Mouse (Mus musculus) CH12.LX (cell line): Measurements from ENCODE around the gene Rom1. TPM values are rescaled to one million over a fixed set of nuclear protein-coding genes. Genes with fewer than 3 reads are reported as not detected.

ENCODE experiments used
- DNase-seq: peaks from one replicate; pipeline ENCODE4 v3.0.0-alpha.2; 2013; ENCODE audit errors: extremely low read depth
- H3K27ac ChIP-seq: 2 replicates; pipeline ENCODE4 v1.5.1; 2012; ENCODE audit warnings: low read depth, mild to moderate bottlenecking, control low read depth, moderate library complexity; ENCODE audit not compliant: insufficient read depth
- H3K27me3 ChIP-seq: replicated peaks from 2 replicates; pipeline ENCODE3; 2012; ENCODE audit warnings: inconsistent platforms
- H3K36me3 ChIP-seq, 2 experiments: replicated peaks in 1 of 2; 2 replicates each; pipeline versions ENCODE3 to v1.6.1; 2012; ENCODE audit warnings: inconsistent platforms in 1 of 2, low read length in 1 of 2, mild to moderate bottlenecking in 1 of 2, mixed read lengths in 1 of 2, moderate library complexity in 1 of 2; ENCODE audit not compliant: control insufficient read depth in 1 of 2, insufficient read depth in 1 of 2
- H3K4me1 ChIP-seq, 2 experiments: 2 replicates each; pipeline ENCODE4 v1.6.1; 2012; ENCODE audit warnings: inconsistent platforms in 1 of 2, moderate library complexity in 1 of 2; ENCODE audit not compliant: insufficient read depth in 2 of 2, control insufficient read depth in 1 of 2
- H3K4me2 ChIP-seq: 2 replicates; pipeline ENCODE4 v1.6.1; 2012; ENCODE audit warnings: low read depth, mild to moderate bottlenecking, control low read depth; ENCODE audit not compliant: poor library complexity, insufficient read depth, severe bottlenecking
- H3K4me3 ChIP-seq, 3 experiments: fragments of 150-350 bp in 1 of 3; sonication (generic) in 1 of 3; replicated peaks in 1 of 3; 2 replicates each; pipeline versions ENCODE3 to v1.5.1; 2011 to 2012; ENCODE audit warnings: low read depth in 2 of 3, low read length in 2 of 3, mild to moderate bottlenecking in 2 of 3, moderate library complexity in 2 of 3, control low read depth in 1 of 3, improper control_type of control experiment in 1 of 3, inconsistent platforms in 1 of 3, mixed read lengths in 1 of 3; ENCODE audit not compliant: poor library complexity in 1 of 3
- H3K79me2 ChIP-seq: replicated peaks from 2 replicates; pipeline ENCODE4 v1.6.1; 2012; ENCODE audit warnings: mild to moderate bottlenecking, moderate library complexity; ENCODE audit not compliant: control insufficient read depth, poor library complexity, insufficient read depth, severe bottlenecking; ENCODE audit errors: extremely low read depth
- H3K9ac ChIP-seq: 2 replicates; pipeline ENCODE4 v1.6.1; 2012; ENCODE audit warnings: low read depth, mild to moderate bottlenecking, control low read depth, moderate library complexity; ENCODE audit not compliant: insufficient read depth
- H3K9me3 ChIP-seq: replicated peaks from 2 replicates; pipeline ENCODE3; 2012; ENCODE audit warnings: low read length, inconsistent platforms, mixed read lengths
- BHLHE40 ChIP-seq: IDR thresholded peaks from 2 replicates; pipeline ENCODE4 v1.6.1; 2011; ENCODE audit warnings: mild to moderate bottlenecking, low read depth, low read length, improper control_type of control experiment
- CHD1 ChIP-seq: IDR thresholded peaks from 2 replicates; pipeline ENCODE4 v1.6.1; 2012; ENCODE audit warnings: low read depth, low read length, improper control_type of control experiment, inconsistent platforms
- CHD2 ChIP-seq: IDR thresholded peaks from 2 replicates; pipeline ENCODE4 v1.6.1; 2011; ENCODE audit warnings: low read length, improper control_type of control experiment
- CTCF ChIP-seq, 2 experiments: IDR thresholded peaks in 1 of 2; conservative IDR thresholded peaks in 1 of 2; 2 replicates each; pipeline ENCODE4 v1.5.1; 2011 to 2012; ENCODE audit warnings: low read depth in 2 of 2, low read length in 2 of 2, improper control_type of control experiment in 1 of 2, inconsistent platforms in 1 of 2, mild to moderate bottlenecking in 1 of 2, moderate library complexity in 1 of 2
- E2F4 ChIP-seq: IDR thresholded peaks from 2 replicates; pipeline ENCODE4 v1.6.1; 2011; ENCODE audit warnings: low read depth, low read length, improper control_type of control experiment; ENCODE audit not compliant: insufficient replicate concordance
- ELF1 ChIP-seq: IDR thresholded peaks from 2 replicates; pipeline ENCODE4 v1.6.1; 2014; ENCODE audit warnings: low read depth, mild to moderate bottlenecking, inconsistent platforms, low read length, improper control_type of control experiment
- EP300 ChIP-seq: IDR thresholded peaks from 2 replicates; pipeline ENCODE4 v1.6.1; 2011; ENCODE audit warnings: low read length, improper control_type of control experiment
- ETS1 ChIP-seq: conservative IDR thresholded peaks from 2 replicates; pipeline ENCODE4 v1.6.1; 2012; ENCODE audit warnings: low read depth, mild to moderate bottlenecking, inconsistent platforms, low read length, improper control_type of control experiment, moderate library complexity
- GABPA ChIP-seq: IDR thresholded peaks from 2 replicates; pipeline ENCODE4 v1.6.1; 2012; ENCODE audit warnings: low read depth, low read length, improper control_type of control experiment, inconsistent platforms; ENCODE audit not compliant: insufficient replicate concordance
- HCFC1 ChIP-seq: IDR thresholded peaks from 2 replicates; pipeline ENCODE4 v1.6.1; 2012; ENCODE audit warnings: low read depth, mild to moderate bottlenecking, inconsistent platforms, low read length, improper control_type of control experiment
- IRF4 ChIP-seq: IDR thresholded peaks from 2 replicates; pipeline ENCODE4 v1.6.1; 2014; ENCODE audit warnings: low read depth, mild to moderate bottlenecking, inconsistent platforms, low read length, improper control_type of control experiment
- JUN ChIP-seq: IDR thresholded peaks from 2 replicates; pipeline ENCODE4 v1.6.1; 2011; ENCODE audit warnings: low read depth, mild to moderate bottlenecking, low read length, improper control_type of control experiment, moderate library complexity; ENCODE audit not compliant: insufficient read depth
- JUND ChIP-seq: conservative IDR thresholded peaks from 2 replicates; pipeline ENCODE4 v1.6.1; 2011; ENCODE audit warnings: low read depth, low read length, improper control_type of control experiment
- KAT2A ChIP-seq: IDR thresholded peaks from 2 replicates; pipeline ENCODE4 v1.6.1; 2012; ENCODE audit warnings: low read length, improper control_type of control experiment, inconsistent platforms; ENCODE audit not compliant: insufficient replicate concordance
- MAFK ChIP-seq: IDR thresholded peaks from 2 replicates; pipeline ENCODE4 v1.6.1; 2011; ENCODE audit warnings: low read length, improper control_type of control experiment; ENCODE audit not compliant: insufficient replicate concordance
- MAX ChIP-seq: IDR thresholded peaks from 2 replicates; pipeline ENCODE4 v1.6.1; 2011; ENCODE audit warnings: low read length, improper control_type of control experiment
- MAZ ChIP-seq: IDR thresholded peaks from 2 replicates; pipeline ENCODE4 v1.6.1; 2012; ENCODE audit warnings: low read depth, mild to moderate bottlenecking, inconsistent platforms, low read length, improper control_type of control experiment, moderate library complexity
- MEF2A ChIP-seq: IDR thresholded peaks from 2 replicates; pipeline ENCODE4 v1.6.1; 2014; ENCODE audit warnings: low read depth, mild to moderate bottlenecking, inconsistent platforms, low read length, improper control_type of control experiment, borderline replicate concordance
- MXI1 ChIP-seq: IDR thresholded peaks from 2 replicates; pipeline ENCODE4 v1.6.1; 2011; ENCODE audit warnings: mild to moderate bottlenecking, low read depth, low read length, improper control_type of control experiment
- MYC ChIP-seq: IDR thresholded peaks from 2 replicates; pipeline ENCODE4 v1.6.1; 2011; ENCODE audit warnings: low read depth, mild to moderate bottlenecking, improper control_type of control experiment, low read length
- NELFE ChIP-seq: IDR thresholded peaks from 2 replicates; pipeline ENCODE4 v1.6.1; 2011; ENCODE audit warnings: low read depth, low read length, improper control_type of control experiment
- NRF1 ChIP-seq: IDR thresholded peaks from 2 replicates; pipeline ENCODE4 v1.6.1; 2014; ENCODE audit warnings: low read depth, mild to moderate bottlenecking, inconsistent platforms, low read length, improper control_type of control experiment, moderate library complexity
- PAX5 ChIP-seq: IDR thresholded peaks from 2 replicates; pipeline ENCODE4 v1.6.1; 2012; ENCODE audit warnings: low read length, inconsistent platforms, mixed read lengths
- POLR2A ChIP-seq: IDR thresholded peaks from 2 replicates; pipeline ENCODE4 v1.6.1; 2011; ENCODE audit warnings: low read depth, mild to moderate bottlenecking, improper control_type of control experiment, low read length
- POLR2AphosphoS2 ChIP-seq: IDR thresholded peaks from 2 replicates; pipeline ENCODE4 v1.6.1; 2011; ENCODE audit warnings: low read depth, low read length, improper control_type of control experiment
- RAD21 ChIP-seq: IDR thresholded peaks from 2 replicates; pipeline ENCODE4 v1.6.1; 2011; ENCODE audit warnings: low read depth, mild to moderate bottlenecking, low read length, improper control_type of control experiment, moderate library complexity
- RCOR1 ChIP-seq: conservative IDR thresholded peaks from 2 replicates; pipeline ENCODE4 v1.6.1; 2012; ENCODE audit warnings: low read depth, mild to moderate bottlenecking, inconsistent platforms, low read length, improper control_type of control experiment
- SIN3A ChIP-seq: IDR thresholded peaks from 2 replicates; pipeline ENCODE4 v1.6.1; 2012; ENCODE audit warnings: low read length, improper control_type of control experiment, inconsistent platforms
- SMC3 ChIP-seq: IDR thresholded peaks from 2 replicates; pipeline ENCODE4 v1.6.1; 2011; ENCODE audit warnings: low read depth, low read length, improper control_type of control experiment
- TBP ChIP-seq: conservative IDR thresholded peaks from 2 replicates; pipeline ENCODE4 v1.6.1; 2011; ENCODE audit warnings: low read depth, low read length, improper control_type of control experiment
- TCF12 ChIP-seq: IDR thresholded peaks from 2 replicates; pipeline ENCODE4 v1.6.1; 2014; ENCODE audit warnings: low read depth, mild to moderate bottlenecking, inconsistent platforms, low read length, improper control_type of control experiment
- UBTF ChIP-seq: IDR thresholded peaks from 2 replicates; pipeline ENCODE4 v1.6.1; 2012; ENCODE audit warnings: low read depth, mild to moderate bottlenecking, inconsistent platforms, low read length, improper control_type of control experiment, moderate library complexity
- USF1 ChIP-seq: IDR thresholded peaks from 2 replicates; pipeline ENCODE4 v1.6.1; 2014; ENCODE audit warnings: low read depth, mild to moderate bottlenecking, inconsistent platforms, low read length, improper control_type of control experiment
- USF2 ChIP-seq: conservative IDR thresholded peaks from 2 replicates; pipeline ENCODE4 v1.6.1; 2011; ENCODE audit warnings: low read depth, low read length, improper control_type of control experiment
- ZC3H11A ChIP-seq: IDR thresholded peaks from 2 replicates; pipeline ENCODE4 v1.6.1; 2012; ENCODE audit warnings: low read depth, mild to moderate bottlenecking, inconsistent platforms, low read length, improper control_type of control experiment
- ZKSCAN1 ChIP-seq: IDR thresholded peaks from 2 replicates; pipeline ENCODE4 v1.6.1; 2012; ENCODE audit warnings: low read depth, inconsistent platforms, low read length, improper control_type of control experiment, borderline replicate concordance
- ZMIZ1 ChIP-seq: IDR thresholded peaks from 2 replicates; pipeline ENCODE4 v1.6.1; 2012; ENCODE audit warnings: low read depth, mild to moderate bottlenecking, inconsistent platforms, low read length, improper control_type of control experiment
- ZNF384 ChIP-seq: IDR thresholded peaks from 2 replicates; pipeline ENCODE4 v1.6.1; 2012; ENCODE audit warnings: low read depth, low read length, improper control_type of control experiment, inconsistent platforms
- dilution Hi-C: fragments of 300-500 bp; cut with MboI; formaldehyde crosslinking; loops from 2 replicates; pipeline ENCODE4 v1.14.3; 2020; ENCODE audit warnings: low sequenced_read_pairs; ENCODE audit not compliant: extremely low pct_unique_long_range_greater_than_20kb, extremely low pct_ligation_motif_present
- in situ Hi-C: fragments of 300-500 bp; cut with MboI; formaldehyde crosslinking; loops from 3 replicates; pipeline ENCODE4 v1.14.3; 2019; ENCODE audit warnings: low sequenced_read_pairs, low pct_ligation_motif_present, low pct_unique_long_range_greater_than_20kb, mixed read lengths
- polyA plus RNA-seq: library from polyadenylated mRNA; unstranded; fragments of >175 nt; gene quantifications from 2 replicates; pipeline ENCODE4 v1.2.1, GENCODE M21; 2012; ENCODE audit warnings: low read depth; ENCODE audit not compliant: insufficient read length
- total RNA-seq, 2 experiments: library from RNA; depleted of rRNA; stranded (reverse); fragments of 300-350 nt in 1 of 2; fragments of >200 nt in 1 of 2; gene quantifications; 2 replicates each; pipeline ENCODE4 v1.2.3; 2012 to 2014

The Rom1 gene
- total and polyA plus RNA-seq, 3 experiments, result 4.2 to 5.6 (median 4.8) TPM

GRCm38 (mm10) chr19:8941515-8942217 lies 12.5 kb upstream of the Rom1 start, which contains the start of gene Mta2:
TSS of gene Mta2 (plus strand) at chr19:8941875.
- Histone ChIP-seq H3K4me3 (peak within 1 kb of the TSS; percentile 75 to 95 (median 91)), H3K27me3 (no peaks in the 10 kb centered on the region), H3K27ac (peak within 1 kb of the TSS; percentile 99), H3K9me3 (no peaks in the 10 kb centered on the region), H3K36me3 (peaks cover 57 to 75% of the 10 kb centered on the region in 2 experiments), H3K4me1 (peaks cover 16 to 48% of the 10 kb centered on the region in 2 experiments), H3K79me2 (peaks cover 42% of the 10 kb centered on the region), H3K9ac (peak within 1 kb of the TSS; percentile 97), H3K4me2 (peak within 1 kb of the TSS; percentile 91)
- dilution Hi-C loops, result no loop called here
- in situ Hi-C loops, result no loop called here
- no peak for TF ChIP-seq JUND
- TF ChIP-seq ZNF384, result peak; percentile 93
- 0 out of 4 replicates have a peak, but pooled peaks of 1 of the 2 experiments have one; percentile 4 for TF ChIP-seq CTCF (conservative IDR thresholded peaks at IDR 0.05 in 1 of 2, IDR thresholded peaks at IDR 0.05 in 1 of 2; ENCODE audit: low read depth in 2 of 2, low read length in 2 of 2)
- no peak for TF ChIP-seq ZKSCAN1
- no peak for TF ChIP-seq USF1
- TF ChIP-seq NELFE, result peak; percentile 84
- peak; percentile 70 for TF ChIP-seq MAX
- peak; percentile 56; the same call in 1 of the 2 replicates for TF ChIP-seq IRF4
- no peak; the same call in 1 of the 2 replicates for TF ChIP-seq RAD21
- no peak for TF ChIP-seq GABPA
- no peak; the same call in 1 of the 2 replicates for TF ChIP-seq RCOR1
- TF ChIP-seq CHD2, result 0 out of 2 replicates have a peak, but pooled peaks have one; percentile 16
- TF ChIP-seq MYC, result peak; percentile 38; the same call in 1 of the 2 replicates
- peak; percentile 87; the same call in 1 of the 2 replicates for TF ChIP-seq MAZ
- no peak; the same call in none of the 2 replicates for TF ChIP-seq CHD1
- no peak for TF ChIP-seq PAX5
- TF ChIP-seq ZMIZ1, result peak; percentile 91
- no peak for TF ChIP-seq JUN
- TF ChIP-seq MAFK, result no peak
- peak; percentile 90 for TF ChIP-seq ELF1
- TF ChIP-seq SMC3, result no peak
- peak; percentile 46 for TF ChIP-seq ETS1
- peak; percentile 69 for TF ChIP-seq HCFC1
- TF ChIP-seq SIN3A, result peak; percentile 90
- peak; percentile 64 for TF ChIP-seq BHLHE40
- TF ChIP-seq POLR2A, result peak; percentile 76
- peak; percentile 73 for TF ChIP-seq NRF1
- peak; percentile 52; the same call in 1 of the 2 replicates for TF ChIP-seq UBTF
- peak; percentile 19; the same call in 1 of the 2 replicates for TF ChIP-seq MXI1
- no peak for TF ChIP-seq ZC3H11A
- peak; percentile 98 for TF ChIP-seq E2F4
- peak; percentile 86 for TF ChIP-seq POLR2AphosphoS2
- peak; percentile 71; the same call in 1 of the 2 replicates for TF ChIP-seq MEF2A
- TF ChIP-seq KAT2A, result peak; percentile 65; the same call in 1 of the 2 replicates
- peak; percentile 60; the same call in 1 of the 2 replicates for TF ChIP-seq EP300
- TF ChIP-seq TCF12, result peak; percentile 56
- TF ChIP-seq USF2, result no peak
- peak; percentile 91 for TF ChIP-seq TBP
- DNase-seq, result peak; percentile 98
